Mouse (Mus musculus): ENCODE data around the gene Rcor1.

Rcor1 gene

GRCm38 (mm10) chr12:111161943-111162311, 122.8 kb downstream of the Rcor1 start:
- Histone ChIP-seq H3K36me3 (ENCODE audit: insufficient read depth, low read length) (no peaks in the 10 kb centered on the region), H3K27me3 (ENCODE audit: insufficient read depth, low read length) (peaks cover 29% of the 10 kb centered on the region), H3K4me3 (replicated peaks; ENCODE audit: low read length) (peak overlapping the region; percentile 52), H3K4me1 (replicated peaks; ENCODE audit: low read depth, low read length) (peaks cover 43% of the 10 kb centered on the region), H3K9me3 (ENCODE audit: low read length) (no peaks in the 10 kb centered on the region)
- TF ChIP-seq POU5F1 (IDR thresholded peaks at IDR 0.05; ENCODE audit: borderline replicate concordance, low read length) (no peak), CTCF (conservative IDR thresholded peaks at IDR 0.05; ENCODE audit: low read length) (no peak), NANOG (IDR thresholded peaks at IDR 0.05; ENCODE audit: borderline replicate concordance, low read length) (no peak)

- Histone ChIP-seq H3K36me3 (ENCODE audit: insufficient read depth, low read length) (no peaks in the 10 kb centered on the region), H3K4me3 (replicated peaks; ENCODE audit: low read length) (peak overlapping the region; percentile 52), H3K27me3 (ENCODE audit: insufficient read depth, low read length) (peaks cover 25% of the 10 kb centered on the region), H3K4me1 (replicated peaks; ENCODE audit: low read depth, low read length) (peaks cover 49% of the 10 kb centered on the region), H3K9me3 (ENCODE audit: low read length) (no peaks in the 10 kb centered on the region)
- TF ChIP-seq CTCF (conservative IDR thresholded peaks at IDR 0.05; ENCODE audit: low read length), result no peak
- no peak for TF ChIP-seq NANOG (IDR thresholded peaks at IDR 0.05; ENCODE audit: borderline replicate concordance, low read length)
- no peak for TF ChIP-seq POU5F1 (IDR thresholded peaks at IDR 0.05; ENCODE audit: borderline replicate concordance, low read length)
Observed at GRCm38 (mm10) chr12:111162312-111163061, 123.3 kb downstream of the Rcor1 start.

GRCm38 (mm10) chr12:111164310-111164751, 125.2 kb downstream of the Rcor1 start:
- Histone ChIP-seq H3K36me3 (ENCODE audit: insufficient read depth, low read length) (no peaks in the 10 kb centered on the region), H3K4me1 (replicated peaks; ENCODE audit: low read depth, low read length) (peaks cover 60% of the 10 kb centered on the region), H3K9me3 (ENCODE audit: low read length) (no peaks in the 10 kb centered on the region), H3K4me3 (replicated peaks; ENCODE audit: low read length) (peak overlapping the region; percentile 33), H3K27me3 (ENCODE audit: insufficient read depth, low read length) (peaks cover 21% of the 10 kb centered on the region)
- TF ChIP-seq NANOG (IDR thresholded peaks at IDR 0.05; ENCODE audit: borderline replicate concordance, low read length) (no peak), CTCF (conservative IDR thresholded peaks at IDR 0.05; ENCODE audit: low read length) (no peak), POU5F1 (IDR thresholded peaks at IDR 0.05; ENCODE audit: borderline replicate concordance, low read length) (no peak)

- Histone ChIP-seq H3K4me3 (replicated peaks; ENCODE audit: low read length) (peak overlapping the region; percentile 69), H3K9me3 (ENCODE audit: low read length) (no peaks in the 10 kb centered on the region), H3K4me1 (replicated peaks; ENCODE audit: low read depth, low read length) (peaks cover 54% of the 10 kb centered on the region), H3K36me3 (ENCODE audit: insufficient read depth, low read length) (peaks cover 5% of the 10 kb centered on the region), H3K27me3 (ENCODE audit: insufficient read depth, low read length) (peaks cover 15% of the 10 kb centered on the region)
- no peak for TF ChIP-seq POU5F1 (IDR thresholded peaks at IDR 0.05; ENCODE audit: borderline replicate concordance, low read length)
- TF ChIP-seq NANOG (IDR thresholded peaks at IDR 0.05; ENCODE audit: borderline replicate concordance, low read length), result no peak
- peak; percentile 22; the same call in 1 of the 2 replicates for TF ChIP-seq CTCF (conservative IDR thresholded peaks at IDR 0.05; ENCODE audit: low read length)
Observed at GRCm38 (mm10) chr12:111165146-111165812, 126.1 kb downstream of the Rcor1 start.
